Mouse (Mus musculus): Measurements from ENCODE around the gene H3f3b. TPM values are rescaled to one million over a fixed set of nuclear protein-coding genes. Genes with fewer than 3 reads are reported as not detected.
A peak's percentile ranks its signal among the peaks of the same experiment; 100 is the strongest.

The H3f3b gene
- polyA plus RNA-seq, 1 experiment, result 513 TPM

- Histone ChIP-seq H3K27ac (ENCODE audit: insufficient read depth, low read length) (peak overlapping the region; percentile 3), H3K4me1 (ENCODE audit: control insufficient read depth, insufficient read depth, low read length) (peaks cover 3% of the 10 kb centered on the region; the same call in 1 of the 2 replicates), H3K4me3 (ENCODE audit: insufficient read depth, low read length) (no peak overlapping the region; the same call in 1 of the 2 replicates)
- peak; percentile 46 for TF ChIP-seq POLR2A (IDR thresholded peaks at IDR 0.05; ENCODE audit: low read depth, low read length)
- TF ChIP-seq CTCF (IDR thresholded peaks at IDR 0.05; ENCODE audit: borderline replicate concordance, insufficient read depth, low read length), result peak; percentile 72
These were observed 22.7 kb downstream of the H3f3b start for GRCm38 (mm10) chr11:116004840-116005700.

- Histone ChIP-seq H3K4me3 (ENCODE audit: insufficient read depth, low read length) (no peak overlapping the region; the same call in 1 of the 2 replicates), H3K27ac (ENCODE audit: insufficient read depth, low read length) (no peak overlapping the region), H3K4me1 (ENCODE audit: control insufficient read depth, insufficient read depth, low read length) (peaks cover 3% of the 10 kb centered on the region; the same call in 1 of the 2 replicates)
- TF ChIP-seq CTCF (IDR thresholded peaks at IDR 0.05; ENCODE audit: borderline replicate concordance, insufficient read depth, low read length), result no peak
- 0 out of 2 replicates have a peak, but pooled peaks have one; percentile 11 for TF ChIP-seq POLR2A (IDR thresholded peaks at IDR 0.05; ENCODE audit: low read depth, low read length)
These were observed 23.5 kb downstream of the H3f3b start for GRCm38 (mm10) chr11:116004186-116004823.

- Histone ChIP-seq H3K27ac (ENCODE audit: insufficient read depth, low read length) (no peak overlapping the region), H3K4me3 (ENCODE audit: insufficient read depth, low read length) (no peak overlapping the region), H3K4me1 (ENCODE audit: control insufficient read depth, insufficient read depth, low read length) (peaks cover 3% of the 10 kb centered on the region; the same call in 1 of the 2 replicates)
- no peak for TF ChIP-seq CTCF (IDR thresholded peaks at IDR 0.05; ENCODE audit: borderline replicate concordance, insufficient read depth, low read length)
- peak; percentile 27; the same call in 1 of the 2 replicates for TF ChIP-seq POLR2A (IDR thresholded peaks at IDR 0.05; ENCODE audit: low read depth, low read length)
These were observed 24.9 kb downstream of the H3f3b start for GRCm38 (mm10) chr11:116002894-116003293.

- no peak overlapping the region for H3K4me3 ChIP-seq (ENCODE audit: insufficient read depth, low read length)
- TF ChIP-seq CTCF (IDR thresholded peaks at IDR 0.05; ENCODE audit: borderline replicate concordance, insufficient read depth, low read length) (no peak), POLR2A (IDR thresholded peaks at IDR 0.05; ENCODE audit: low read depth, low read length) (no peak)
- peaks cover 3% of the 10 kb centered on the region; the same call in 1 of the 2 replicates for H3K4me1 ChIP-seq (ENCODE audit: control insufficient read depth, insufficient read depth, low read length)
These were observed 26.0 kb downstream of the H3f3b start for GRCm38 (mm10) chr11:116001725-116002124.

GRCm38 (mm10) chr11:116000607-116001006 is 27.2 kb downstream of the H3f3b start:
- TF ChIP-seq POLR2A (IDR thresholded peaks at IDR 0.05; ENCODE audit: low read depth, low read length) (no peak), CTCF (IDR thresholded peaks at IDR 0.05; ENCODE audit: borderline replicate concordance, insufficient read depth, low read length) (no peak)
- Histone ChIP-seq H3K4me1 (ENCODE audit: control insufficient read depth, insufficient read depth, low read length) (peaks cover 3% of the 10 kb centered on the region; the same call in 1 of the 2 replicates), H3K4me3 (ENCODE audit: insufficient read depth, low read length) (no peak overlapping the region), H3K27ac (ENCODE audit: insufficient read depth, low read length) (no peak overlapping the region)

More at GRCm38 (mm10) chr11:116001725-116002124, 26.0 kb downstream of the H3f3b start:
- no peak overlapping the region for H3K27ac ChIP-seq (ENCODE audit: insufficient read depth, low read length)

- no peaks in the 10 kb centered on the region for H3K4me1 ChIP-seq (ENCODE audit: control insufficient read depth, insufficient read depth, low read length)
- TF ChIP-seq CTCF (IDR thresholded peaks at IDR 0.05; ENCODE audit: borderline replicate concordance, insufficient read depth, low read length) (peak; percentile 38; the same call in 1 of the 2 replicates), POLR2A (IDR thresholded peaks at IDR 0.05; ENCODE audit: low read depth, low read length) (no peak)
- H3K27ac ChIP-seq (ENCODE audit: insufficient read depth, low read length), result no peak overlapping the region
- H3K4me3 ChIP-seq (ENCODE audit: insufficient read depth, low read length), result no peak overlapping the region
These were observed 28.1 kb downstream of the H3f3b start for GRCm38 (mm10) chr11:115999538-116000143.

- H3K27ac ChIP-seq (ENCODE audit: insufficient read depth, low read length), result no peak overlapping the region
- no peak overlapping the region for H3K4me3 ChIP-seq (ENCODE audit: insufficient read depth, low read length)
- TF ChIP-seq POLR2A (IDR thresholded peaks at IDR 0.05; ENCODE audit: low read depth, low read length) (no peak), CTCF (IDR thresholded peaks at IDR 0.05; ENCODE audit: borderline replicate concordance, insufficient read depth, low read length) (no peak)
- H3K4me1 ChIP-seq (ENCODE audit: control insufficient read depth, insufficient read depth, low read length), result no peaks in the 10 kb centered on the region
These were observed 28.7 kb downstream of the H3f3b start for GRCm38 (mm10) chr11:115999027-115999426.

GRCm38 (mm10) chr11:115997662-115998061 is 30.1 kb downstream of the H3f3b start:
- H3K4me3 ChIP-seq (ENCODE audit: insufficient read depth, low read length), result no peak overlapping the region
- H3K27ac ChIP-seq (ENCODE audit: insufficient read depth, low read length), result no peak overlapping the region
- no peak for TF ChIP-seq POLR2A (IDR thresholded peaks at IDR 0.05; ENCODE audit: low read depth, low read length)
- H3K4me1 ChIP-seq (ENCODE audit: control insufficient read depth, insufficient read depth, low read length), result no peaks in the 10 kb centered on the region

GRCm38 (mm10) chr11:115997047-115997446 is 30.7 kb downstream of the H3f3b start:
- Histone ChIP-seq H3K4me1 (ENCODE audit: control insufficient read depth, insufficient read depth, low read length) (no peaks in the 10 kb centered on the region), H3K4me3 (ENCODE audit: insufficient read depth, low read length) (no peak overlapping the region), H3K27ac (ENCODE audit: insufficient read depth, low read length) (no peak overlapping the region)
- no peak for TF ChIP-seq POLR2A (IDR thresholded peaks at IDR 0.05; ENCODE audit: low read depth, low read length)
- no peak for TF ChIP-seq CTCF (IDR thresholded peaks at IDR 0.05; ENCODE audit: borderline replicate concordance, insufficient read depth, low read length)
